Mouse (Mus musculus) frontal cortex, postnatal 36 days (tissue): ENCODE results near the gene Gm12394.
"Not testable (repeated sequence)": the region's sequence is repeated elsewhere in the genome, so short reads cannot be mapped to it uniquely, and the experiment has no call there.

Experiments
- DNase-seq, 2 experiments: peaks; one replicate each; pipeline ENCODE4 v3.0.0; 2022; ENCODE audit warnings: low spot score in 2 of 2

Gene Gm12394

DNA sequence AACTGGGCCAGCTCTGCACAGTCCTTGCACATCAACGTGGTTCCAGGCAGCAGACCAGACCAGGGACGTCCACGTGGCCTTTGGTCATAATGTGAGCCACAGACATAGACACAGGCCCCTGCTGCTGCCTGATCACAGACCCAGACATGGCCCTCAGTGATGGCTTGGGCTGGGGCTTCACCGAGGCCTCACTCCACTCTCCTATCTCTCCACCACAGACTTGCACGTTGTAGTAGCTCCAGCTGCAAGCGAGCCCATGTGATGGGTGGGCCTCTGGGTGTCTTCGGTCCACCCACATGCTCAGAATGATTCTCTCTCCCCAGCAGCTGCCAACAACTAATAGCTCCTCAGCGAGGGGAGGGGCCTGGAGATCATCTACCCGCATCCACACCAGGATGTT is 3.9 kb upstream of the Gm12394 start:
- DNase-seq = not testable (repeated sequence)

DNA sequence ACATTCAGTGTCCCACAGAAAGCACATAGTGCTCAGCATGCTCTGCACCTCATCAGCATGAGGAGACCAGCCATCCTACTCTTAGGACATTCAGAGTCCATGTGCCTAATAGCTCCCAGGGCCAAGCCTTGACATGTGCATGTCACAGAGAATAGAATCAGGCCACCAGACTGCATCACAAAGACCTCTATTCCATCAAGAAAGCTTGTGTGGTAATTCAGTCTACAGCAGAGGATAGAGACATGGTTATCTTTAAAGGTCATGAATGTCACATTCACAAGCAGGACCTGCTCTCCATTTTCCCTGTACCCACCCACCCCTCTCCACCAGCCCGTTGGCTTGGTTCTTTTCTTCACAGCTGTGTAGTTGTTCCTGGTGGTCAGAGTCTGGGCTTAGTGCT is 2.8 kb downstream of the Gm12394 start, which contains the start of gene Fam205a1:
Gene Fam205a1, minus strand, starts transcription at position 101 of the 400 bp plus-strand sequence.
- DNase-seq = not testable (repeated sequence)

DNA sequence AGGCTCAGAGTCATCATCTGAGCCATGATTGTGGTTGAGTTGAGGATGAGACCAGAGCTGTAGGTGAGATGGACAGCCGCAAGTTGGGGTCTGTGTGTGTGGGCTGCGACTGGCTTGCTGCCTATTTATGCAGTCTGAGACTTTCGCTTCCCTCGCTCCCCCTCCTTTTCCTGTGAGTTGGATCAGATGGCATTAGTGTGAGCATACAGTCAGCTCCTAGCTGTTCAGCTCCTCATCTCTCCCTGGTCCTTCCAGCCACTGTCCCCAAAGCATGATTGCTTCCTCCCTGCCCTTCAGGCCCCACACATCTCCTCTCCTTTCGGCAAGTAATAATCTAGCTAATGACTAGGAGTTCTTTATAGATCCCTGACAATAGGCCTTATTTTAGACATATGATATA is 82.7 kb downstream of the Gm12394 start, which contains the start of gene Ccl21a:
Gene Ccl21a, minus strand, starts transcription at position 101 of the 400 bp plus-strand sequence.
- not testable (repeated sequence) for DNase-seq

DNA sequence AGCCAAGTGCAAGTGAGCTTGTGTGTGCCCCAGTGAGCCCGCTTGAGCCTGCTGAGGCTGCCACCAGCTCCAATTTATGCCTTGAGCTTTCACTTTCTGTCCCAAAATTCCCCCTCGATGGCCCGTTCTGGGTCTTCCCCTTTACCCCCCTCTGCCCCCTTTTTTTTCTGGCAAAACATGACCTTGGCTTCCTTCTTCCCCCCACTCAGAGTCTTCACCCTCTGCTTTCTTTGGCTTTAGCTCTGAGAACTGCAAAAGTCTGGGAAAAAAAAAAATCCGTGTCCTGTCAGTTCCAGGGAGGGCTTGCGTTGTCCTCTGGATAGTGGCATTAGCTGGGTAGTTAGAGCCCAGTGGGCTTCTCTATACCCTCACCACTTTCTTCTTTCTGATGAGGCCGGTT is 100.1 kb downstream of the Gm12394 start, which contains the start of gene Ccl19:
Gene Ccl19, minus strand, starts transcription at position 101 of the 400 bp plus-strand sequence.
- DNase-seq = not testable (repeated sequence)

DNA sequence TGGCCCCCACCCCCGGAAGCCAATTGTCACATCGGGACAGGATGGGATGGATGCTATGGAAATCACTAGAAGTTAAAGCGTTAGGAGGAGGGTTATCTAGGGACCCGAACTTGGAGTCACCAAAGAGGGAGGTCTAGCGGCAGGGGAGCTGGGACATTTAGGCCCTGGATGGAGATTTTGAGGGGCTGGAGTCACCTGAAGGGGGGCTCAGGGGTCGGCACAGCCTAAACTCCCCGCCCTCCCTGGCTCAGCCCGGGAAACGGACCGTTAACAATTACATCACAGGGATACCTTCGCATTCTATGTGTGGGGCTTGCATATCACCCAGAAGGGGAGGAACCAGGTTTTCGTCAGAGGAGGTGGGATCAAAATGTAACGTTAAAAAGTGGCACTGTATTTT is 121.3 kb downstream of the Gm12394 start, which contains the start of gene 4930578G10Rik:
Gene 4930578G10Rik, plus strand, starts transcription at position 301 of the 400 bp plus-strand sequence.
- DNase-seq = not testable (repeated sequence)
